Mouse (Mus musculus): ENCODE data around the gene Pck1. TPM values are rescaled to one million over a fixed set of nuclear protein-coding genes. Genes with fewer than 3 reads are reported as not detected.

Gene Pck1
- polyA plus RNA-seq, 1 experiment from 2014 or later, result not detected

GRCm38 (mm10) chr2:173175703-173176102 lies 22.9 kb downstream of the Pck1 start:
- Histone ChIP-seq H3K9ac (no peak overlapping the region), H3K4me3 (no peak overlapping the region), H3K36me3 (no peaks in the 10 kb centered on the region), H3K4me1 (peaks cover 37% of the 10 kb centered on the region), H3K9me3 (no peaks in the 10 kb centered on the region), H3K27ac (no peak overlapping the region), H3K27me3 (peaks cover 24% of the 10 kb centered on the region), H3K4me2 (no peak overlapping the region)
- no peak for ATAC-seq (ENCODE audit: insufficient number of reproducible peaks, insufficient read depth, low FRiP score, low TSS enrichment, low read depth)
- WGBS, result 89% methylated on average over 5 of the region's 5 CpGs

- Histone ChIP-seq H3K4me3 (no peak overlapping the region), H3K27me3 (0 out of 2 replicates have a peak, but pooled peaks cover 10% of the 10 kb centered on the region), H3K4me2 (no peak overlapping the region), H3K4me1 (peaks cover 19% of the 10 kb centered on the region), H3K27ac (no peak overlapping the region), H3K9me3 (no peaks in the 10 kb centered on the region), H3K9ac (no peak overlapping the region), H3K36me3 (no peaks in the 10 kb centered on the region)
- WGBS, result 72% methylated on average over 5 of the region's 5 CpGs
- ATAC-seq (ENCODE audit: insufficient number of reproducible peaks, insufficient read depth, low FRiP score, low TSS enrichment, low read depth), result no peak
Measured at GRCm38 (mm10) chr2:173177481-173177880, 24.6 kb downstream of the Pck1 start.

- Histone ChIP-seq H3K9ac (no peak overlapping the region), H3K27ac (no peak overlapping the region), H3K27me3 (0 out of 2 replicates have a peak, but pooled peaks cover 7% of the 10 kb centered on the region), H3K36me3 (no peaks in the 10 kb centered on the region), H3K4me3 (no peak overlapping the region), H3K9me3 (no peaks in the 10 kb centered on the region), H3K4me1 (peaks cover 14% of the 10 kb centered on the region), H3K4me2 (no peak overlapping the region)
- ATAC-seq (ENCODE audit: insufficient number of reproducible peaks, insufficient read depth, low FRiP score, low TSS enrichment, low read depth), result no peak
- WGBS, result 82% methylated on average over 8 of the region's 8 CpGs
Measured at GRCm38 (mm10) chr2:173177951-173178350, 25.1 kb downstream of the Pck1 start.

- ATAC-seq (ENCODE audit: insufficient number of reproducible peaks, insufficient read depth, low FRiP score, low TSS enrichment, low read depth), result no peak
- Histone ChIP-seq H3K36me3 (no peaks in the 10 kb centered on the region), H3K27ac (no peak overlapping the region), H3K9me3 (no peaks in the 10 kb centered on the region), H3K9ac (no peak overlapping the region), H3K4me2 (no peak overlapping the region), H3K4me1 (peaks cover 8% of the 10 kb centered on the region), H3K4me3 (no peak overlapping the region), H3K27me3 (0 out of 2 replicates have a peak, but pooled peaks cover 7% of the 10 kb centered on the region)
- 83% methylated on average over 7 of the region's 7 CpGs for WGBS
Measured at GRCm38 (mm10) chr2:173179046-173179445, 26.2 kb downstream of the Pck1 start.

GRCm38 (mm10) chr2:173180026-173180425 lies 27.2 kb downstream of the Pck1 start:
- Histone ChIP-seq H3K27ac (no peak overlapping the region), H3K9ac (no peak overlapping the region), H3K4me2 (no peak overlapping the region), H3K4me3 (no peak overlapping the region), H3K9me3 (no peaks in the 10 kb centered on the region), H3K27me3 (peaks cover 12% of the 10 kb centered on the region; the same call in 1 of the 2 replicates), H3K4me1 (no peaks in the 10 kb centered on the region), H3K36me3 (no peaks in the 10 kb centered on the region)
- WGBS, result 75% methylated on average over 4 of the region's 4 CpGs
- ATAC-seq (ENCODE audit: insufficient number of reproducible peaks, insufficient read depth, low FRiP score, low TSS enrichment, low read depth), result no peak

GRCm38 (mm10) chr2:173180721-173181388 lies 28.0 kb downstream of the Pck1 start:
- Histone ChIP-seq H3K27me3 (peaks cover 13% of the 10 kb centered on the region; the same call in 1 of the 2 replicates), H3K4me1 (no peaks in the 10 kb centered on the region), H3K9me3 (no peaks in the 10 kb centered on the region), H3K4me2 (no peak overlapping the region), H3K36me3 (no peaks in the 10 kb centered on the region), H3K4me3 (no peak overlapping the region), H3K9ac (no peak overlapping the region), H3K27ac (no peak overlapping the region)
- 88% methylated on average over 11 of the region's 11 CpGs for WGBS
- no peak; the same call in 1 of the 2 replicates for ATAC-seq (ENCODE audit: insufficient number of reproducible peaks, insufficient read depth, low FRiP score, low TSS enrichment, low read depth)

- no peak overlapping the region for H3K27ac ChIP-seq
- no peaks in the 10 kb centered on the region for H3K9me3 ChIP-seq
- WGBS, result 67% methylated on average over 4 of the region's 5 CpGs
- H3K4me1 ChIP-seq, result no peaks in the 10 kb centered on the region
- peaks cover 13% of the 10 kb centered on the region; the same call in 1 of the 2 replicates for H3K27me3 ChIP-seq
- H3K36me3 ChIP-seq, result no peaks in the 10 kb centered on the region
- ATAC-seq (ENCODE audit: insufficient number of reproducible peaks, insufficient read depth, low FRiP score, low TSS enrichment, low read depth), result no peak
- H3K4me3 ChIP-seq, result no peak overlapping the region
- no peak overlapping the region for H3K4me2 ChIP-seq
- H3K9ac ChIP-seq, result no peak overlapping the region
Measured at GRCm38 (mm10) chr2:173181486-173181885, 28.6 kb downstream of the Pck1 start.

GRCm38 (mm10) chr2:173181901-173182300 lies 29.1 kb downstream of the Pck1 start:
- 84% methylated on average over 7 of the region's 7 CpGs for WGBS
- H3K4me2 ChIP-seq, result no peak overlapping the region
- no peak overlapping the region for H3K9ac ChIP-seq
- H3K9me3 ChIP-seq, result no peaks in the 10 kb centered on the region
- H3K27me3 ChIP-seq, result peaks cover 13% of the 10 kb centered on the region; the same call in 1 of the 2 replicates
- ATAC-seq (ENCODE audit: insufficient number of reproducible peaks, insufficient read depth, low FRiP score, low TSS enrichment, low read depth), result no peak
- H3K36me3 ChIP-seq, result no peaks in the 10 kb centered on the region
- no peaks in the 10 kb centered on the region for H3K4me1 ChIP-seq
- H3K27ac ChIP-seq, result no peak overlapping the region
- no peak overlapping the region for H3K4me3 ChIP-seq

GRCm38 (mm10) chr2:173182796-173183195 lies 29.9 kb downstream of the Pck1 start:
- 77% methylated on average over 7 of the region's 7 CpGs for WGBS
- Histone ChIP-seq H3K27ac (no peak overlapping the region), H3K4me1 (no peaks in the 10 kb centered on the region), H3K9me3 (no peaks in the 10 kb centered on the region), H3K4me2 (no peak overlapping the region), H3K36me3 (no peaks in the 10 kb centered on the region), H3K27me3 (peaks cover 10% of the 10 kb centered on the region; the same call in 1 of the 2 replicates), H3K4me3 (no peak overlapping the region), H3K9ac (no peak overlapping the region)
- no peak for ATAC-seq (ENCODE audit: insufficient number of reproducible peaks, insufficient read depth, low FRiP score, low TSS enrichment, low read depth)

GRCm38 (mm10) chr2:173183311-173183710 lies 30.5 kb downstream of the Pck1 start:
- H3K27me3 ChIP-seq, result peaks cover 6% of the 10 kb centered on the region; the same call in 1 of the 2 replicates
- no peak overlapping the region for H3K9ac ChIP-seq
- H3K9me3 ChIP-seq, result no peaks in the 10 kb centered on the region
- H3K4me2 ChIP-seq, result no peak overlapping the region
- H3K27ac ChIP-seq, result no peak overlapping the region
- no peaks in the 10 kb centered on the region for H3K36me3 ChIP-seq
- no peaks in the 10 kb centered on the region for H3K4me1 ChIP-seq
- 87% methylated on average over 10 of the region's 10 CpGs for WGBS
- H3K4me3 ChIP-seq, result no peak overlapping the region
- no peak for ATAC-seq (ENCODE audit: insufficient number of reproducible peaks, insufficient read depth, low FRiP score, low TSS enrichment, low read depth)

- H3K4me2 ChIP-seq, result no peak overlapping the region
- no peak for ATAC-seq (ENCODE audit: insufficient number of reproducible peaks, insufficient read depth, low FRiP score, low TSS enrichment, low read depth)
- peaks cover 6% of the 10 kb centered on the region; the same call in 1 of the 2 replicates for H3K27me3 ChIP-seq
- no peaks in the 10 kb centered on the region for H3K9me3 ChIP-seq
- H3K36me3 ChIP-seq, result no peaks in the 10 kb centered on the region
- no peak overlapping the region for H3K27ac ChIP-seq
- no peaks in the 10 kb centered on the region for H3K4me1 ChIP-seq
- H3K4me3 ChIP-seq, result no peak overlapping the region
- 4% methylated on average over 8 of the region's 8 CpGs for WGBS
- no peak overlapping the region for H3K9ac ChIP-seq
Measured at GRCm38 (mm10) chr2:173183836-173184460, 31.1 kb downstream of the Pck1 start.

Data from embryonic facial prominence, embryonic 13.5 days (tissue).